Mouse (Mus musculus) v-Abl transformed pro-B cells (cell line): ENCODE data around the gene Tef.

Experiments
- in situ Hi-C, 2 experiments: fragments of 400-800 bp; cut with MboI; formaldehyde crosslinking; loops; one replicate each; pipeline ENCODE4 v1.15.1; 2025; ENCODE audit not compliant: unreplicated experiment in 2 of 2

The Tef gene

DNA sequence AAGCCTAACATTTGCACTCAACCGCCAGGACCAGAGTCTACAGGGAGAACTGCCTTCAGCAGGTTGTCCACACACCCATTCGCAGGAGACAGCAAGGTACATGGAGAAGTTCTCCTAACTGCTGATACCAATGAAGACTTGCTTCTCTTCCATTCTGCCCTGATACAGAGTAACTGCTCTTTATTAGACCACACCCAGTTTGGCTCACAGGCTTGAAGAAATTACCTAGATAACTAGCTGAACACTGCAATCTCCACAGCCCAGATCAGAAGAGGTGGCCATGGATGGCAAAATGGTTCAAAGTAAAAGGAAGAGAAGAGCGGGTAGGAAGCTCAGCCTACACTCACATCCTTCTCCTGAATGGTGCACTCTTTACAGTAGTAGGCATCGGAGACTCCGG is 67.8 kb downstream of the Tef start:
- in situ Hi-C loops: no loop called here

- in situ Hi-C loops: no loop called here
These were observed 69.5 kb downstream of the Tef start, which contains the start of gene Phf5a for GRCm38 (mm10) chr15:81871604-81872261. Gene Phf5a (minus strand): TSS chr15:81871911.

- in situ Hi-C loops: no loop called here
These were observed 70.3 kb downstream of the Tef start, which contains the start of gene Aco2 for GRCm38 (mm10) chr15:81872262-81873136. Gene Aco2 (plus strand): TSS chr15:81872309.
